Mouse (Mus musculus) heart, embryonic 12.5 days (tissue): Measurements from ENCODE around the gene Thap11. TPM values are rescaled to one million over a fixed set of nuclear protein-coding genes. Genes with fewer than 3 reads are reported as not detected.
"Not testable (repeated sequence)": the region's sequence is repeated elsewhere in the genome, so short reads cannot be mapped to it uniquely, and the experiment has no call there.

Source experiments
- ATAC-seq: fragments of 200-750 bp; cut with Nextera tagmentation; 2 replicates; pipeline ENCODE4 v1.8.0; 2017; ENCODE audit warnings: moderate TSS enrichment, moderate library complexity; ENCODE audit not compliant: insufficient number of reproducible peaks, low FRiP score
- H3K27ac ChIP-seq: fragments of 300-500 bp; sonication (generic); 2 replicates; pipeline ENCODE4 v1.5.1; 2016; ENCODE audit warnings: mild to moderate bottlenecking, moderate library complexity; ENCODE audit not compliant: poor library complexity, severe bottlenecking
- H3K27me3 ChIP-seq: fragments of 300-500 bp; sonication (generic); replicated peaks from 2 replicates; pipeline ENCODE4 v1.6.1; 2016; ENCODE audit warnings: mild to moderate bottlenecking, moderate library complexity
- H3K36me3 ChIP-seq: fragments of 300-500 bp; sonication (generic); 2 replicates; pipeline ENCODE4 v1.6.1; 2016; ENCODE audit warnings: mild to moderate bottlenecking, moderate library complexity
- H3K4me1 ChIP-seq: fragments of 300-500 bp; sonication (generic); replicated peaks from 2 replicates; pipeline ENCODE4 v1.6.1; 2016; ENCODE audit warnings: mild to moderate bottlenecking
- H3K4me2 ChIP-seq: fragments of 300-500 bp; sonication (generic); 2 replicates; pipeline ENCODE4 v1.6.1; 2016; ENCODE audit warnings: mild to moderate bottlenecking, moderate library complexity
- H3K4me3 ChIP-seq: fragments of 300-500 bp; sonication (generic); 2 replicates; pipeline ENCODE4 v1.5.1; 2016; ENCODE audit warnings: mild to moderate bottlenecking
- H3K9ac ChIP-seq: fragments of 300-500 bp; sonication (generic); 2 replicates; pipeline ENCODE4 v1.6.1; 2016; ENCODE audit warnings: mild to moderate bottlenecking, moderate library complexity
- H3K9me3 ChIP-seq: fragments of 300-500 bp; sonication (generic); replicated peaks from 2 replicates; pipeline ENCODE4 v1.6.1; 2016; ENCODE audit warnings: mild to moderate bottlenecking, moderate library complexity
- WGBS: fragments of 180-500 bp; shearing (Covaris S2); methylation state at CpG from one replicate; pipeline ENCODE4 v1.1.7; 2016; 5-methylcytosine and 5-hydroxymethylcytosine counted together
- polyA plus RNA-seq: library from polyadenylated mRNA; unstranded; fragments of >200 nt; fragmentation: Nextera tagmentation; extraction: Ambion mirVana; gene quantifications from 2 replicates; pipeline ENCODE4 v1.2.1, GENCODE M21; 2016

The Thap11 gene
- polyA plus RNA-seq, 1 experiment from 2014 or later: 53.8 TPM

DNA sequence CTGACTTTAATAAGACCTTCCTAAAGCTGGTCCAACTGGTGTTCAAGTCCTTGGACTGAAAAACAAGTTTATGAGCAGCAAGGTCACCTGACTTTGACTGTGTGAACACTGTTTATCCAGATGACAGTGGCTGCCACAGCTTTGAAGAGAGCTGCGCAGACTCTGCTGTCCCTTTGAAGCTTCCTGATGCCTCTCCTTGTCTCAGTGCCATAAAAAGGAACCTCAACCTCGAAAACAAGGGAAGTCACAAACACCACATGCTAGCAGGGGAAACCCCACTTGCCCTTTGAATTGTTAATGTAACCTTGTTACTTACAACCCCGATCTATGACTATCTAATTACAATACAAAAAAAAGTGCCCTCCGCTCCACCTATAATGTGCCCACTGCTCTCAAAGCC, 29.4 kb upstream of the Thap11 start:
- peaks cover 25% of the 10 kb centered on the region for H3K4me1 ChIP-seq
- H3K36me3 ChIP-seq: peaks cover 40% of the 10 kb centered on the region
- ATAC-seq: no peak
- peak overlapping the region; percentile 84 for H3K4me2 ChIP-seq
- H3K27me3 ChIP-seq: no peaks in the 10 kb centered on the region
- no peaks in the 10 kb centered on the region for H3K9me3 ChIP-seq
- H3K27ac ChIP-seq: no peak overlapping the region
- H3K4me3 ChIP-seq: peak overlapping the region; percentile 95
- H3K9ac ChIP-seq: peak overlapping the region; percentile 96
- WGBS: 83% methylated on average over 4 of the region's 4 CpGs

DNA sequence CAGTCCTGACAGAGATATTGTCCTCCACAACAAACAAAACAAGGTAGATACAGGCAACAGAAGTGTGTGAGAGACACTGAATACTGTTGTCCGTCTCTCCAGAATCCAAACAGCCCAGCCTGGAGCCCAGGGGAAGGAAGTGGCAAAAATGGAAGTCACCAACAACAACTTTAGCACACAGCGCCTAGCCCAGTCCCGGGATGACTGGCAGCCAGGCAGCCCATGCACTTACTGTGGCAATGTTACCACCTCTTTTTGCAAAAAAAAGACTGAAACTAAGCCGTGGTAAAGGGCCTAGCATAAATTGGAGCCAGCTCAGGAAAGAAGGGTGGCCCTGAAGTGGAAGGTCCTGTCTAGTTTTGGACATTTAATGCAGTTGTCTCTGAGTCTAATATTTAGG, 28.6 kb upstream of the Thap11 start:
- Histone ChIP-seq H3K27ac (peak overlapping the region; percentile 82), H3K36me3 (peaks cover 31% of the 10 kb centered on the region), H3K27me3 (no peaks in the 10 kb centered on the region), H3K4me3 (peak overlapping the region; percentile 95), H3K9ac (peak overlapping the region; percentile 96), H3K4me1 (peaks cover 16% of the 10 kb centered on the region), H3K4me2 (peak overlapping the region; percentile 84), H3K9me3 (no peaks in the 10 kb centered on the region)
- ATAC-seq: no peak
- WGBS: 6% methylated on average over 4 of the region's 4 CpGs

DNA sequence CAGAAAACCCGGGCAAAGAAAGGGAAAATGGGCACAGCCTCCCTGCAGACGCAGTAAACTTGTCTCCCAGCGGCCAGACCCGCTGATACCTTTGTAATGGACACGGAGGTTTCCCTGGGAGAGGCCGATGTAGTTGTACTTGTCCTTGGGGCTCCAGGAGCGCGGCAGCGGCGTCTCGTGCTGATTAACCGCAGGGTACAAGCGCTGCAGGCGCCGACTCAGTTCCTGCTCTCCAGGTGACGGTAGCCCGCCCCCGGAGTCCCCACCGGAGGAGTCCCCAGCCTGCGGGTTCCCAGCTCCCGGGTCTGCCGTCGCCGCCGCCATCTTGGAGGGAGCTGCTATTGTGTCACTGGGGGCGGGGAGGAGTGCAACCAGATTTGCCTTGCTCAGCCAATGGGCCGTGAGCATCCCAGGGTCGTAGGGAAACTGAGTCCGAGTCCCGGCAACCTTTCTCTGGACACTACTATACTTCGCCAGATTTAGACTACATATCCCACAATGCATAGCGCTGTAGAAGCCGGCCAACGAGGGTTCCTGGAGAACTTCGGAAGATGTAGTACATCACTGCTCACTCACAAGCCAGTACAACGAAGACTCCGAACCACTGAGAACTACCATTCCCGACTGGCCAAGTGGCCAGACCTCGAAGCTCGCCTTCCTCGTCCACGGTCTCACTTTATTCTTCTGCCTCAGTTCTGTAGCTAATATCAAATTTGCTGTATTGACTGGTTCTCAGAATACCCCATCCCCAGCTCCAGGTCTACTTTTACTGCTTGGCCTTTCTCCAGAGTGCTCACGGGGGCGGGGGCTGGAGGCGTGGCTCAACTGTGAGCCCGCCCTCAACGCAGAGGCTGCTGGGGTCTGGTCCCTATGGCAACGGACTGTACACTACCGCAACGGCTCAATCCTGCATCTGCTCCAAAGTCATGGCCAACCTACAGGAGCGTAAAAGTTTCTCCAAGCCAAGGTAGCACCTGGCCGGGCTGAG, 27.8 kb upstream of the Thap11 start, which contains the start of the genes Ranbp10 and Tsnaxip1:
Gene Ranbp10 (minus strand): TSS at position 490 of the 988 bp plus-strand sequence.
Gene Tsnaxip1 (plus strand): TSS at position 871 of the 988 bp plus-strand sequence.
- Histone ChIP-seq H3K27me3 (no peaks in the 10 kb centered on the region), H3K9ac (peak within 1 kb of the TSS; percentile 96), H3K4me3 (peak within 1 kb of the TSS; percentile 95), H3K9me3 (no peaks in the 10 kb centered on the region), H3K4me2 (peak within 1 kb of the TSS; percentile 84), H3K27ac (peak within 1 kb of the TSS; percentile 82), H3K4me1 (peaks cover 16% of the 10 kb centered on the region), H3K36me3 (peaks cover 25% of the 10 kb centered on the region)
- peak; percentile 97 for ATAC-seq
- under 1% methylated on average over 52 of the region's 52 CpGs for WGBS

DNA sequence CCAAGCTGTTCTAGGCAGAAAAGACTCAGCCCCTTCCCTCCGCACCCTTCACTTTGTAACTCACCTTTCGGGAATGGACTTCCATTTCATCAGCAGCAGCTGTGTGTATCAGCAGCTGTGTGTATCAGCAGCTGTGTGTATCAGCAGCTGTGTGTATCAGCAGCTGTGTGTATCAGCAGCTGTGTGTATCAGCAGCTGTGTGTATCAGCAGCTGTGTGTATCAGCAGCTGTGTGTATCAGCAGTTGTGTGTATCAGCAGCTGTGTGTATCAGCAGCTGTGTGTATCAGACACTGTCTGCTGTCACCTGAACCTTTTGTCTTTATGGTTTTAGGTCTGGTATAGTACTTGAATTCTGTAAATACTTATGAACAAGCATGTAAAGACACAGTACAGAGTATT, 21.2 kb upstream of the Thap11 start:
- not testable (repeated sequence) for H3K9me3 ChIP-seq, H3K4me1 ChIP-seq, ATAC-seq, H3K27ac ChIP-seq, H3K9ac ChIP-seq, H3K36me3 ChIP-seq, H3K27me3 ChIP-seq, H3K4me3 ChIP-seq, H3K4me2 ChIP-seq
- WGBS: 67% methylated on average over 2 of the region's 2 CpGs

DNA sequence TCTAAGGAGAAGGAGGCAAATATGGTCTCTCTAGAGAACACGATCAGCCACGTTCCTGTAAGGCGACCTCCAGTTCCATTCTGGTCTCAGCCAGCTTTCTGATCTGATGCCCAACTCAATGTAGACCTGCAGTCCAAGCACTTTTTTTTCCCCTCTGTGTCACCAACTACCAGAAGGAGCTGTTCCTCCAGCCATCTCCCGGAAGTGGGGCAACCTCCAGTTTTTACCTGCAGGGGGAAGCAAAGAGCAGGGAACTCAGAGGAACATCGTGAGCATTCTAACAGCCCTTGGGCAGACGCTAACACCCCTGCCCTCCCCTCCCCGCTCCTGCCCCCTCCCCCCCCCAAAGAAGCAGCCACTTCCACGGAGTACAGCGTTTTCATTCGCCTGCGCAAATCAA, 19.6 kb upstream of the Thap11 start:
- Histone ChIP-seq H3K27ac (no peak overlapping the region), H3K4me3 (no peak overlapping the region), H3K4me2 (no peak overlapping the region), H3K36me3 (no peaks in the 10 kb centered on the region), H3K9me3 (no peaks in the 10 kb centered on the region), H3K4me1 (no peaks in the 10 kb centered on the region), H3K27me3 (no peaks in the 10 kb centered on the region), H3K9ac (no peak overlapping the region)
- ATAC-seq: 0 out of 2 replicates have a peak, but pooled peaks have one; percentile 39
- WGBS: 29% methylated on average over 11 of the region's 11 CpGs

DNA sequence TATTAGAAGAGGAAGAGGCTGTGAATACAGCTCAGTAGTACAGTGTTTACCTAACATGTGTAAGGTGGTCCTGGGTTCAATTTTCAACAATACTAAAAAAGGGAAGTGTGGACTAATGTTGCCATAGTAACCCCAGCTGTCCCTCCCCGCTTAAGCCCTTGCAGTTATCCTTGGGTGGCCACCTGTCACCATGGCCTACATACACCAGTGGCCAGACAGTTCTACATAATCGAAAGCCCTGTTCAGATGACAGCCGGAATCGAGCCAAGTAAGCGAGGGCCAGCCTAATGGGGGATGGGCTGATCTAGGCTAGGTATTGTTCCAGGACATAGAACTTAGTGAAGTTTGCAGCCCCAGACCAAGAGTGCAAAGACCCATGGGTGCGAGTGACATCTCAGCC, 17.9 kb upstream of the Thap11 start:
- WGBS: 84% methylated on average over 6 of the region's 6 CpGs
- Histone ChIP-seq H3K9ac (no peak overlapping the region), H3K4me2 (no peak overlapping the region), H3K4me3 (no peak overlapping the region), H3K27me3 (no peaks in the 10 kb centered on the region), H3K4me1 (no peaks in the 10 kb centered on the region), H3K36me3 (peaks cover 9% of the 10 kb centered on the region), H3K27ac (no peak overlapping the region), H3K9me3 (no peaks in the 10 kb centered on the region)
- no peak for ATAC-seq

DNA sequence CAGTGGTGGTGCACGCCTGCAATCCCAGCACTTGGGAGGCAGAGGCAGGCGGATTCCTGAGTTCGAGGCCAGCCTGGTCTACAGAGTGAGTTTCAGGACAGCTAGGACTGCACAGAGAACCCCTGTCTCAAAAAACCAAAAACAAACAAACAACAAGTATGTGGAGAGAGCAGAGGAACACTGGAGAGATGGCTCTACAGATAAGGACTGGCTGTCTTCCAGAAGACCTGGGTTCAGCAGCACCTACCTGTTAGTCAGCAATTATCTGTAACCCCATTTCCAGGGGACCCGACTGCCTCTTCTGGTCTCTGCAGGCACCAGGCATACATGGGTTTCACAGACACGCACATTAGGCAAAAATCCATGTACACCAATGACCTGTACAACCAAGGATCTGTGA, 15.7 kb upstream of the Thap11 start:
- no peak for ATAC-seq
- Histone ChIP-seq H3K9ac (no peak overlapping the region), H3K4me1 (no peaks in the 10 kb centered on the region), H3K9me3 (no peaks in the 10 kb centered on the region), H3K27me3 (no peaks in the 10 kb centered on the region), H3K4me2 (no peak overlapping the region), H3K36me3 (peaks cover 27% of the 10 kb centered on the region), H3K27ac (no peak overlapping the region), H3K4me3 (no peak overlapping the region)
- 83% methylated on average over 5 of the region's 5 CpGs for WGBS

DNA sequence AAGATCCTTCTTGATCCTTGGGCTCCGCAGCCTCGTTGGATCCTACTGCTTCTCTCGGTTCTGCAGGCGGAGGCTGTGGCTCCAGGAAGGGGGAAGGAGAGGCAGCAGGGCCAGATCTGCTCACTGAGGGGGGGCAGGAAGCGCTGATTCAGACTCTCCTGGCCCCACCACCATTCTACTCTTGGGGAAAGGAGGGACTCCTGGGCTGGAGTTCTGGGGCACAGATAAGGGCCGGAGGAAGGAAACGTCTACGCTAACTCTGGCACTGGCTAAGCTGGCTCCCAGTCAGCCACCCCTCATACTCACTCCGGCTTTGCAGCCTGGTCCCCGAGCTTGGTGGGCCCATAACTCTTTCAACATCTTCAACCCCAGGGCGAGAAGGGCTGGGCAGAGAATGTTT, 8.3 kb upstream of the Thap11 start:
- H3K4me1 ChIP-seq: peaks cover 20% of the 10 kb centered on the region
- no peaks in the 10 kb centered on the region for H3K9me3 ChIP-seq
- no peak overlapping the region for H3K9ac ChIP-seq
- H3K4me3 ChIP-seq: no peak overlapping the region
- peak; percentile 61; the same call in 1 of the 2 replicates for ATAC-seq
- peak overlapping the region; percentile 73 for H3K27ac ChIP-seq
- H3K36me3 ChIP-seq: peaks cover 78% of the 10 kb centered on the region
- no peaks in the 10 kb centered on the region for H3K27me3 ChIP-seq
- H3K4me2 ChIP-seq: peak overlapping the region; percentile 9; the same call in 1 of the 2 replicates
- WGBS: 66% methylated on average over 11 of the region's 11 CpGs

DNA sequence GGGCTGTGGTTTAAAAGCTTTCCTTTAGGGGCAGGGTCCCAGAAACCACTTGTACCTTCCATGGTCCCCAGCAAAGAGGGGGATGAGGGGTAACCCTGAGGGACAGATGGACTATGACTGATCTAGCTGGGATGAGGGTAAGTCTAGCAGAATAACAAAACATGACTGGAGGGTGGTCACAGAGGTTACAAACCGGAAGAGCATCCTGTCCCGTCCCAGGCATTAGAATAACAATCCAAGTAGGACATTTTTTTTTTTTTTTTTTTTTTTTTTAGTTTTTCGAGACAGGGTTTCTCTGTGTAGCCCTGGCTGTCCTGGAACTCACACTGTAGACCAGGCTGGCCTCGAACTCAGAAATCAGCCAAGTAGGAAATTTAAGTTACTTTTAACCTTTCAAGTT, 4.9 kb upstream of the Thap11 start:
- no peak overlapping the region for H3K9ac ChIP-seq
- no peaks in the 10 kb centered on the region for H3K9me3 ChIP-seq
- H3K4me3 ChIP-seq: no peak overlapping the region
- H3K4me2 ChIP-seq: peak overlapping the region; percentile 61; the same call in 1 of the 2 replicates
- no peak for ATAC-seq
- no peaks in the 10 kb centered on the region for H3K27me3 ChIP-seq
- peaks cover 49% of the 10 kb centered on the region for H3K36me3 ChIP-seq
- peaks cover 20% of the 10 kb centered on the region for H3K4me1 ChIP-seq
- WGBS: 81% methylated on average over 4 of the region's 4 CpGs
- no peak overlapping the region for H3K27ac ChIP-seq

DNA sequence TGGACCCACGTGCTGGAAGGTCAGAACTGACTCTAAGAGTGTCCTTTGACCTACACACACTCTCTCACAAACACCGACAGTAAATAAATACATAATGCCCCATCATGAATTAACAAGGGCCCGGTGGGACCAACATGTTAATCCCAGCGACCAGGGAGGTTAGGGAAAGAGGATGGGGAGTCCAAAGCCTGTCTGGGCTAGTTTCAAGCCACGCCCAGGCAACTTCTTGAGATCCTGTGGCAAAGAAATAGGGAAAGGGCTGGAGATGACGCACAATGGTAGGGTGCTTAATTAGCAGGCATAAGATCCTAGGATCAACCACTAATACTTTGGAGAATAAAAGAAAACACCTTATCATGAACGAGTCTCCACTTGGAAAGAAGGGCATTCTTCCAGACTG, 4.3 kb upstream of the Thap11 start:
- Histone ChIP-seq H3K4me3 (peak overlapping the region; percentile 27), H3K36me3 (peaks cover 43% of the 10 kb centered on the region), H3K4me2 (peak overlapping the region; percentile 61), H3K27ac (no peak overlapping the region), H3K9me3 (no peaks in the 10 kb centered on the region), H3K27me3 (no peaks in the 10 kb centered on the region), H3K9ac (no peak overlapping the region), H3K4me1 (peaks cover 20% of the 10 kb centered on the region)
- no peak for ATAC-seq
- 82% methylated on average over 7 of the region's 7 CpGs for WGBS

DNA sequence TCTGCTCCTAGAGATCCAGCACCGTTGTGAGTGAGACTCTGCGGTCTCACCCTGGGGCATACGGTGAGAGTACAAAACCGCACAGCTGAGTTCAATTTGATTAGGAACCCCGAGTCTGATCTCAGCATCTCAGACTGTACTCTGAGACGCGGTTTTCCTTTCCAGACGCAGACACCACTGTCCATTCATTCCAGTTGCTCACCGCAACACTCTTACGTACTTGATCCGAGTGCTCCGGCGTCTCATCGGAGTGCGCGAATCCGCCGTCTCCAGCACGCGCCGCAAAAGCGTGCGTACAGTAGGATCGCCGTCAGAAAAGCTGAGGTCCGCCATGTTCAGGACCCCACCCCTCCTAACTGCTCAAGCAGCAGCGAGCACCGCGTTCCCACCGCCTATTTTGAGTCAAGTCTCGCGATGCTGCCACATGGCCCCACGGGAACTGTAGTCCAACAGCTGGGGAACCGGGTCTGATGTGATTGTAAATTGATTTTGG, 3.2 kb upstream of the Thap11 start:
- under 1% methylated on average over 34 of the region's 34 CpGs for WGBS
- Histone ChIP-seq H3K9me3 (no peaks in the 10 kb centered on the region), H3K9ac (peak overlapping the region; percentile 86), H3K4me1 (peaks cover 24% of the 10 kb centered on the region), H3K27ac (peak overlapping the region; percentile 67), H3K27me3 (no peaks in the 10 kb centered on the region), H3K36me3 (peaks cover 33% of the 10 kb centered on the region), H3K4me3 (peak overlapping the region; percentile 92), H3K4me2 (peak overlapping the region; percentile 81)
- ATAC-seq: peak; percentile 74
